ENCODE assay signal across 9 mouse cellular contexts in the genomic region with DNA sequence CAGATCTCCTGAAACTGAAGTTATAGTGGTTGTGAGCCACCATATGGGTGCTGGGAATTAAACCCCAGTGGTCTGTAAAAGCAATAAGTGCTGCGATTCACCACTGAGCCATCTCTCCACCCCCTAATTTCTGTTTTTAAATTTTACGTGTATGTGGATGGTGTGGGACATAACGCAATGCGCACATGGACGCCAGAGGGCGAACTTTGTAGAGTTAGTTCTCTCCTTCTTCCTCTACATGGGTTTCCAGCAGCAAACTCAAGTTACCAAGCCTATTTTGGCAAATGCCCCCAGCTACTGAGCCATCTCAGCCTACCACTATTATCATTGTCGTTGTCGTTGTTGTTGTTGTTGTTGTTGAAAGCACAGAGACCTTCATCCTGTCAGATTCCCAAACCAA. TPM values are rescaled to one million over a fixed set of nuclear protein-coding genes. Genes with fewer than 3 reads are reported as not detected.
DNase-seq lines count a peak whose midpoint lies in the region; ATAC-seq and TF ChIP-seq lines count a peak whose summit lies in the region.
"Had no signal": no experiment of that assay in that cellular context is flagged by ENCODE, and none has a peak within 500 bp of the region (broad histone marks: within the 10 kb centered on the region; RNA-seq: fewer than 3 reads in every experiment).

No protein-coding gene starts in this region.

- peaks cover 11% of the 10 kb centered on the region for H3K4me1 ChIP-seq in testis, adult 2 months (ENCODE audit: control insufficient read depth, insufficient read depth, low read length)
- peaks cover 12% of the 10 kb centered on the region for H3K4me1 ChIP-seq in brown adipose tissue, adult 24 weeks (ENCODE audit: control insufficient read depth, insufficient read depth, insufficient read length, low read length)
- H3K4me1 ChIP-seq in liver, embryonic 12.5 days = peaks cover 19% of the 10 kb centered on the region

- peak overlapping the region; percentile 30; the same call in 1 of the 2 replicates for H3K27ac ChIP-seq in testis, adult 2 months (ENCODE audit: control insufficient read depth, insufficient read depth, low read depth, low read length)
- H3K27ac ChIP-seq in brown adipose tissue, adult 24 weeks (replicated peaks; ENCODE audit: low read depth, low read length) = peak overlapping the region; percentile 89
- H3K27ac ChIP-seq in liver, embryonic 12.5 days = no peak overlapping the region

- peak overlapping the region; percentile 62 for H3K4me2 ChIP-seq in liver, embryonic 12.5 days
- peak overlapping the region; percentile 99 for H3K4me2 ChIP-seq in myocyte (ENCODE audit: low read depth)

- no peak overlapping the region for H3K9ac ChIP-seq in liver, embryonic 12.5 days

- H3K27me3 ChIP-seq in testis, adult 2 months (ENCODE audit: control insufficient read depth, insufficient read depth, low read length) = no peaks in the 10 kb centered on the region
- peaks cover 42% of the 10 kb centered on the region for H3K27me3 ChIP-seq in liver, embryonic 12.5 days (replicated peaks)
- H3K27me3 ChIP-seq in myocyte (ENCODE audit: control insufficient read depth, insufficient read depth, insufficient read length) = no peaks in the 10 kb centered on the region

- WGBS in liver, embryonic 12.5 days (ENCODE audit: insufficient replicate concordance) = 8% methylated on average over 8 of the region's 8 CpGs

- intact Hi-C loops in gastrocnemius, postnatal 14 days (cut with DNase I; ENCODE audit: low total_unique reads) = no loop called here

- H3K9me3 ChIP-seq in liver, embryonic 12.5 days (replicated peaks) = no peaks in the 10 kb centered on the region

- H3K36me3 ChIP-seq in testis, adult 2 months (ENCODE audit: control insufficient read depth, insufficient read depth, low read length) = no peaks in the 10 kb centered on the region
- no peaks in the 10 kb centered on the region for H3K36me3 ChIP-seq in liver, embryonic 12.5 days
- no peaks in the 10 kb centered on the region for H3K36me3 ChIP-seq in myocyte (ENCODE audit: control insufficient read depth, insufficient read depth)

- H3ac ChIP-seq in myocyte (ENCODE audit: control insufficient read depth, insufficient read length) = no peak overlapping the region

- no peak overlapping the region for H3K4me3 ChIP-seq in testis, adult 2 months (ENCODE audit: control insufficient read depth, low read depth, low read length)
- H3K4me3 ChIP-seq in brown adipose tissue, adult 24 weeks (ENCODE audit: insufficient read depth, low read depth, low read length) = peak overlapping the region; percentile 46
- no peak overlapping the region for H3K4me3 ChIP-seq in liver, embryonic 12.5 days
- H3K4me3 ChIP-seq in myocyte = peak overlapping the region; percentile 21

- no peak for TF ChIP-seq POLR2A in testis, adult 2 months (IDR thresholded peaks at IDR 0.05; ENCODE audit: control insufficient read depth, low read depth, low read length)
- TF ChIP-seq POLR2A in myocyte (IDR thresholded peaks at IDR 0.05; ENCODE audit: insufficient read length, low read depth) = no peak

- peak; percentile 54 for ATAC-seq in inflammation-experienced regulatory T-cells, adult 6 months
- ATAC-seq in liver, embryonic 12.5 days = no peak
- no peak for ATAC-seq in erythroblast, adult 5-6 weeks (replicated peaks; ENCODE audit: low FRiP score, poor library complexity, severe bottlenecking)

- no peak for DNase-seq in testis, postnatal 14 days (ENCODE audit: low spot score)
- peak; percentile 63 for DNase-seq in gastrocnemius, postnatal 14 days

- TF ChIP-seq CTCF in testis, adult 2 months (IDR thresholded peaks at IDR 0.05; ENCODE audit: control insufficient read depth, insufficient read depth, insufficient replicate concordance, low read depth, low read length) = no peak

- no peaks in the 10 kb centered on the region for H3K79me2 ChIP-seq in myocyte (ENCODE audit: control insufficient read depth, insufficient read depth)

TF ChIP-seq in myocyte, 11 proteins besides CTCF, POLR2A, EP300 and RAD21:
- no peak for TF ChIP-seq TCF3 (IDR thresholded peaks at IDR 0.05; ENCODE audit: insufficient read length, low read depth)
- no peak for TF ChIP-seq USF1 (IDR thresholded peaks at IDR 0.05; ENCODE audit: low read depth)
- no peak for TF ChIP-seq REST (IDR thresholded peaks at IDR 0.05; ENCODE audit: insufficient read depth, insufficient read length)
- TF ChIP-seq SRF (IDR thresholded peaks at IDR 0.05; ENCODE audit: control insufficient read depth, insufficient read length, low read depth) = no peak
- no peak for TF ChIP-seq TCF12 (IDR thresholded peaks at IDR 0.05; ENCODE audit: insufficient read depth, poor library complexity, severe bottlenecking)
- no peak for TF ChIP-seq CEBPB (IDR thresholded peaks at IDR 0.05; ENCODE audit: insufficient read depth, poor library complexity, severe bottlenecking)
- TF ChIP-seq POLR2AphosphoS2 (IDR thresholded peaks at IDR 0.05; ENCODE audit: insufficient read length, low read depth) = no peak

RNA-seq across cellular contexts. Expression of gene Hspb1, which starts 10.5 kb away (rescaled TPM):
- 49.6 and 51.0 TPM in 2 replicates for polyA plus RNA-seq in testis, adult 2 months (2012; rRNA removed)
- polyA plus RNA-seq in brown adipose tissue, adult 24 weeks (2012; ENCODE audit: insufficient read depth, insufficient read length, missing spikeins) = 233 and 423 TPM in 2 replicates
- total RNA-seq in gastrocnemius, postnatal 14 days (2021) = 100 to 1,000 TPM; 257 to 459 TPM
- under 1 TPM in 1 of 3 experiments, not detected in 2; 0.82 TPM for polyA plus RNA-seq in inflammation-experienced regulatory T-cells, adult 6 months (2017; shearing (Covaris generic))
- polyA plus RNA-seq in liver, embryonic 12.5 days (2016; fragmentation: Nextera tagmentation; extraction: Ambion mirVana) = 7.4 TPM in 2 replicates
- polyA plus RNA-seq in myocyte (2012; fragmentation: generic; extraction: Trizol) = 622 TPM
- total RNA-seq in erythroblast, adult 5-6 weeks (2015; ENCODE audit: low replicate concordance) = not detected in 2 replicates
- total RNA-seq in erythroblast, adult 5-6 weeks (2017; ENCODE audit: low replicate concordance) = not detected in 2 replicates
- total RNA-seq: hematopoietic stem cell, adult 5-6 weeks had no signal

RNA-seq across cellular contexts. Expression of gene Ywhag, which starts 57.2 kb away (rescaled TPM):
- 13.3 and 17.8 TPM in 2 replicates for polyA plus RNA-seq in testis, adult 2 months (2012; rRNA removed)
- 499 and 545 TPM in 2 replicates for polyA plus RNA-seq in brown adipose tissue, adult 24 weeks (2012; ENCODE audit: insufficient read depth, insufficient read length, missing spikeins)
- total RNA-seq in gastrocnemius, postnatal 14 days (2021) = 100 to 1,000 TPM; 305 to 325 TPM
- polyA plus RNA-seq in inflammation-experienced regulatory T-cells, adult 6 months (2017; shearing (Covaris generic)) = 10 to 100 TPM; 29.8 to 46.2 (median 37.0) TPM
- polyA plus RNA-seq in liver, embryonic 12.5 days (2016; fragmentation: Nextera tagmentation; extraction: Ambion mirVana) = 121 and 128 TPM in 2 replicates
- polyA plus RNA-seq in myocyte (2012; fragmentation: generic; extraction: Trizol) = 244 TPM
- 14.8 and 40.5 TPM in 2 replicates for total RNA-seq in erythroblast, adult 5-6 weeks (2015; ENCODE audit: low replicate concordance)
- total RNA-seq in erythroblast, adult 5-6 weeks (2017; ENCODE audit: low replicate concordance) = 17.3 and 17.9 TPM in 2 replicates

Comparison
In these comparisons a context has a peak if more than half of its experiments do, and no peak if none do; other contexts are left out.
1. H3K4me3 ChIP-seq: peak in brown adipose tissue, adult 24 weeks (single experiment) and myocyte (single experiment); none in testis, adult 2 months (single experiment) and liver, embryonic 12.5 days (single experiment).